Mouse (Mus musculus): ENCODE results near the gene Trhde.

Gene Trhde

DNA sequence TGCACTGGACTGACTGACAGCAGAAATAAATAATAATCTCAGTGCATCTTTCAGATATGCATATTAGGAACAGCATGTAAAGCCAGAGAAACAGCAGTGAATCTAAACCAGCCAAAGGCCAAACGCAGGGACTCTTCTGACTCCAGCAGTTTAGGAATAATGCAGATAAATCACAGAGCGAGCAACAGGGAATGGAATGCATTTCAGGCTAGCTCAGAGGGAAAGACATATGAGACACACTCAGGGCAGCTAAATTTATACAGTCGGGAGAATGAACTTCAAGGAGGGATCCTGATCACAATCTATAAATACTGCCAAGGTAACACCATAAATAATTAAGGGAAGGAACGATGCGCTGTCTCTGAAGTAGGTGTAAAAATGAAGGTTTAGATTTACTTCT lies 66.4 kb downstream of the Trhde start:
- DNase-seq (ENCODE audit: low spot score) = no peak

DNA sequence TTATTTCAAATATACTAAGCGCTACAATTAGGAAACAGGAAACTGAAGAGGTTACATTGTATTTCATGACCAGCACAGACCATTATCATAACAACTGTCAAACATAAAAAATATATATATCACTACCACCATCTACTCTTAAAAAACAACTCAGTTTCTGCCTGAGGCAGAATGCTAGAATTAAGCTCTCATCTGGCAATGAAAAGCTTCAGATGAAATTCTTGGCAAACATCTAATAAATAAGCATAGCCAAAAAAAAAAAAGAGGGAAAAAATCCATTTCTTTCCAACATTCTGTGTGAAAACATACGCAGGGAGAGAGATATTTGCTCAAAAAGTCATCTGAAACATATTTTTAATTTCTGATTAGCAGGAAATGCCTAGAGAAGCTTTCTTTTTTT lies 67.0 kb downstream of the Trhde start:
- no peak for DNase-seq (ENCODE audit: low spot score)

DNA sequence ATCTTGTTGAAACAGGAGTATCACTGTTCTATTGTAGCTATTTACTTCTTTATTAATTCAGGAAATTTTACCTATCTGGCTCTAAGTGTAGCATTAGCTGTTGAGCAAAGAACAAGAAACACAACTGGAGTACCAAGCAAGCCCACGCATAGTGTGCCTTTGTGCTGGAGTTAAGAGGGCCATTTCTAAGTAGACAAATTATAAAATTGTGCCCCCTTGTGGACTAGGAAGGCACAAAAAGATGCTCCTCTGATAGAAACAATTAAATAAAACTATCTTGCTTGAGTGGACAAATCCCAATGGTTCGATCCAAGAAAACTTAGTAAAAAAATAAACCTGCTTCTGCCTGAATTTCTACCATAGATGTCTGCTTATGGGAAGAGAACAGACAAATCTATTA lies 76.5 kb downstream of the Trhde start:
- no peak for DNase-seq (ENCODE audit: low spot score)

DNA sequence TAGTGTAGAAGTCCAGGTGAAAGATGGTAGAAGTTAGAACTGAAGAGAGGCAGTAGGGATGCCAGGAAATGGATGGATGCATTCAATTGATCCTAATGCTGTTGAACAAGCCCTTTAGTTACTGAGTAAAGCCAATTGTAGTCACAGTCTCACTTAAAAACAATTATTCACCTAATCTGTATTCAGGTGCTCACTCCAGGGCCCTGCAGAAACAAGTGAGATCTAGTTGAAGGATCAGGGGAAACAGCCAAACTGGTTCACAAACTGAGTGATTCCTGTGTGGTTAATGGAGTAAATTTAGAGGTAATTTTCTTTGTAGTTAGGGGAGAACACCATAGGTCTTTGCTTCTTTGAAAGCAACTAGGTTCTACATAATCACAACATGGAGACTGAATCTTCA lies 100.3 kb downstream of the Trhde start:
- no peak for DNase-seq (ENCODE audit: low spot score)

GRCm38 (mm10) chr10:114671791-114672415 lies 130.2 kb downstream of the Trhde start:
- DNase-seq (ENCODE audit: low spot score) = no peak

DNA sequence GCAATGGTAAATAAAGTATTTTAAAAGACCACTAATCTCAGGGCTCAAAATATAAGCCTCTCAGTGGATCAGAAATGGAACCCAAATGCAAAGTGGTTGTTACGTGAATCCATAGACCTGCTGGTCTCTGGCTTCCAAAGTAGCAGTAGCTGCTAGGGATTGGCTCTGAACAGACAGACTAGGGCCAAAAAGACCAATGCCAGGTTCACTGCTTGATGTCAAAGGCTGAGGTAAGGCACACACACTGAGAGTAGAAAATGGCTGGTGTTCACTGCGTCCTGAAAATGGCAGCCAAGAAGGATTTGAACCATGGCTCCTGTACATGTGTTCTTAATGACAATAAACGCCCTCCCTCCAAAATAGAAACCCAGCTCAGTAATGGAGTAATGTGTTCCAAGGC lies 209.1 kb downstream of the Trhde start:
- no peak for DNase-seq (ENCODE audit: low spot score)

DNA sequence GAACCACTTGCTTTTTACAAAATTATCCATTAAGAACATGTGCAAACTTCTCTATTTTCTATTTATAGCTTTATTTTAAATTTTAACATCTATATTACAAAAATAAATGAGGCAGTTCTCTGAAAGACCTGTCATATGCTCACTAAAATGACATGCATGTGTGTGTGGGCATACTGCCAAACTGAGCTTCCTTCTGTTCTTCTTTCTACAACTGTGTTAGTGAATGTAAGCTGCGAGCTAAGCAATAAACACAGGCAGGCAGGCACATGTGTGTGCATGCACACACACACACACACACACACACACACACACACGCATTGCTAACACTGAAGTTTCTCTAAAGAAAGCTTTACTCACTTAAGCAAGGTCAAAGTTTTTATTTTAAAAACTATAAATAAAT lies 223.2 kb downstream of the Trhde start:
- DNase-seq (ENCODE audit: low spot score) = no peak

DNA sequence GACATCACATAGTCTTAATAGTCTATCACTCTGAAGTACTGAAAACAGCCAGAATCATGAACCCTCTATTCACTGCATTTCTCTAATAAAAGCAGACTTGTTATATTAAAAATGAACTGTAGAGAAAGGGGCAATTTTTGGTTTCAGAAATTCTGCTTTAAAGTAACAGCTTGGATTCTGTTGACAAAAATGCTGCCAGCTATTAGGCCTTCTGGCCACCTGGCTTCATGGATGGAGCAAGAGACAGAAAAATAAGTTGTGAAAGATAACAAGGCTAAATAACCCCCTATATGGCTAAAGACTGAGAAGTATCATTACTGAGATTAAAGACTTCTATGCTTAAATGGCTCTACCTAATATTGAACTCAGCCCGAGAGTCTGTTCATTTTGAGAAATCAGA lies 234.2 kb downstream of the Trhde start:
- DNase-seq (ENCODE audit: low spot score) = no peak

DNA sequence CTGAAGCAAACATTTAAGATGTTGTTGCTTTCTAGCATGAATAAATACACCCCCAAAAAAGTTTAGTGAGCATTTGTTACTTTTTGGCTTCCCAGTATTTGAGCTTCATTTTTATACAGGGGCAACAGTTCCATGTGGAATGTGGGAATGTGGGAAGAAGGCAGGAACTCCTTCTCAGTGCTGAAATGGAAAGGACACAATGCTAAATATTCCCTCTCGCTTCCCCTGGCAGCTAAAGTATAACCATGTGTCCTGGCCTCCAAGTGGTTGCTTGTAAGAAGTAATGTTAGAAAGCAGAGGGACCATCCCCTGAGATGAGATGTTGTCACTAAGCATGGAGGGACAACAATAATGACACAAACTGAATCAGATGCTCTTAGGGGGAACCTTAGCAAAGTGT lies 292.9 kb downstream of the Trhde start:
- DNase-seq (ENCODE audit: low spot score) = no peak

DNA sequence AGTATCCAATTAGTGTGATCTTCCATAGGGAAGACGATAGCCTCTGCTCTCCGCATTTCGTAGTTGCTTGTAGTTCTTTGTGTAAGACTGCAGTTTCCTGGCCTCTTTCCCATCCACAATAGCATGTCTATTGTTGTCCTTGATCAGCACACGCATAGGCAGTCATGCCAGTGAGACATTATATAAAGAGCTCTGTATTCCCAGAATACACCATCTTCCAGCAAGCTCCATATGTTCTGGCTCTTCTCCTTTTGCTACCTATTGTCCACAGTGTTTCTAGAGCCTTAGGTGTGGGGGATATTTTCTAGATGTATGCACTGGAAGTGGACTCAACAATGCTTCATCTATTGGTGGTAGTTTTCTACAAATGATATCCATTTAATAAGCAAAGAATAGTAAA lies 313.3 kb downstream of the Trhde start:
- DNase-seq (ENCODE audit: low spot score) = no peak

GRCm38 (mm10) chr10:114455591-114455990 lies 346.5 kb downstream of the Trhde start:
- DNase-seq (ENCODE audit: low spot score) = no peak

DNA sequence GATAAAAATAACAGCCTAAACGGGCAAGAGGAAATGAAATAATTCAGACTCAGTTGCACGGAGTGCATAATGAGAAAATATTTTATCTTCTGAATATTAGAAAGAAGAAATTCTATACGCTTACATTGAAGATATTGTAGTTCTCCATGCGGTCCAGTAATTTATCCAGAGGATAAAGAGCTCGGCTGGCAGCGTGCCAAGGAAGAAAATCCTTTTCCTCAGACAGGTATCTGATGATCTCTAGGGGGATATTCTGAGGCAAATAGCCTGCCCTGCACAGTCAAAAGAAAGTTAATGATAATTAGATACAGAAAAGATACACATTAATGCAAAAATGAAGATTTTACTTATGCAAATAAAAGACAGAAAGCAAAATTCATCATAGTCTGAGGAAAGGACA lies 354.0 kb downstream of the Trhde start:
- no peak for DNase-seq (ENCODE audit: low spot score)

GRCm38 (mm10) chr10:114418956-114419530 lies 383.1 kb downstream of the Trhde start:
- no peak for DNase-seq (ENCODE audit: low spot score)

DNA sequence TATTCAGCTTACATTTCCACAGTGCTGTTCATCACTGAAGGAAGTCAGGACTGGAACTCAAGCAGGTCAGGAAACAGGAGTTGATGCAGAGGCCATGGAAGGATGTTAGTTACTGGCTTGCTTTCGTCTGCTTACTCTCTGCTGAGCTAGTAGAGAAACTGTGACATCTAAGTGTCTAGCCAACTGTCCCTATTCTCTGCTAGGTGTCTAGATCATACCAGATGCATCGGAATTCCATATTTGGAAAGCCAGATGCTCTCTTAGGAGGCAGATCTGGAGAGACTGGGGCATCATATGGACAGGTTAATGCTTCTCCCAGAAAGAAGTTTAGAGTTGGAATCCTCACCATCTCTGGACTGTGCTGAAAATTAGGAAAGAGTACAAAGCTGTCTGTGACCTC lies 386.4 kb downstream of the Trhde start:
- DNase-seq (ENCODE audit: low spot score) = no peak

- DNase-seq (ENCODE audit: low spot score) = no peak
Measured at GRCm38 (mm10) chr10:114405260-114405659, 396.8 kb downstream of the Trhde start.

GRCm38 (mm10) chr10:114403795-114404194 lies 398.3 kb downstream of the Trhde start:
- no peak for DNase-seq (ENCODE audit: low spot score)

- DNase-seq (ENCODE audit: low spot score) = no peak
Measured at GRCm38 (mm10) chr10:114370804-114371203, 431.3 kb downstream of the Trhde start.

DNA sequence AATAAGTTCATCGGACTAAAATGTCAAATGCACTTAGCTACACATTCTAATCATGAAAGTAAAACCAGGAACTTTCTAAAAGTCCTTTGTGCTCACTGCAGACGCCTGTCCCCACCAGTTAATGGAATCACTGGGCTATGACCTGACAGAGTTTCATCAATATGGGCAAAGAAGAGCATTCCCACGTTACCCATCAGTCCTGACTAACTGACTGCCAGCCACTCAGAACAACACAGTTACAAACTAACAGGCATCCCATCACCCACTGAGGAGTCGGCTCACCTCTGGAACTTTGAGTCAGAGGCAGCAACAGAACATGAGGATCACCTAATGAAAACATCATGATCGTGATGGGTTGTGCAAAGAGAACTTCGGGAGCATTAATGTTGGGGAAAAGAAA lies 438.7 kb downstream of the Trhde start:
- no peak for DNase-seq (ENCODE audit: low spot score)

DNA sequence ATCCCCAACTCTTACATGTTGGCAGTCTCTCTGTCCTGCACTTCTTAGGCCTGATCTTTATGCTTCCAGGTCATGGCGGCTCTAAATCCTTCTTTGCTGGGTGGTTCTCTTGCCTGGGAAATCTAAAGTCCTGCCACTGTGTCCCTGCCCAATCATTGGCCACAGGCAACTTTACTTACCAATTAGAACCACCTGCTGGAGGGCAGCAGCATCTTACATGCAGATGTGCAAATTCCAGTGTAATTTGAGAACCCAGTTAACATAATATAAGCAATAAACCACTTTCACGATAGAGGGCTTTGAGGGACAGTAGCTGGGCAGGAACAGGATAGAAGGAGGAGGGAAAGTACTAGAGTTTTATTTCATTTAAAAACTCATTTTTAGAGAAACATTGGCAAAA lies 439.5 kb downstream of the Trhde start:
- DNase-seq (ENCODE audit: low spot score) = peak; percentile 39

All from embryo, embryonic 10 days (tissue).